Mouse (Mus musculus) intestine, embryonic 14.5 days (tissue): Measurements from ENCODE around the gene Zfpm1. TPM values are rescaled to one million over a fixed set of nuclear protein-coding genes. Genes with fewer than 3 reads are reported as not detected.

Experiments
- ATAC-seq: fragments of 200-750 bp; cut with Nextera tagmentation; replicated peaks from 2 replicates; pipeline ENCODE4 v1.8.0; 2017; ENCODE audit warnings: low read depth, moderate number of reproducible peaks, moderate TSS enrichment, moderate library complexity; ENCODE audit not compliant: low FRiP score, low TSS enrichment
- DNase-seq: peaks from one replicate; pipeline ENCODE4 v3.0.0-alpha.2; 2018; ENCODE audit warnings: low spot score
- H3K27ac ChIP-seq: fragments of 300-500 bp; sonication (generic); 2 replicates; pipeline ENCODE4 v1.5.1; 2014; ENCODE audit warnings: low read depth, mild to moderate bottlenecking, control low read depth
- H3K27me3 ChIP-seq: fragments of 300-500 bp; sonication (generic); replicated peaks from 2 replicates; pipeline ENCODE4 v1.6.1; 2014; ENCODE audit warnings: low read length, control low read depth; ENCODE audit not compliant: control insufficient read depth, insufficient read depth
- H3K36me3 ChIP-seq: fragments of 300-500 bp; sonication (generic); 2 replicates; pipeline ENCODE4 v1.6.1; 2014; ENCODE audit warnings: low read length, control low read depth; ENCODE audit not compliant: control insufficient read depth, insufficient read depth
- H3K4me1 ChIP-seq: fragments of 300-500 bp; sonication (generic); replicated peaks from 2 replicates; pipeline ENCODE4 v1.6.1; 2014; ENCODE audit warnings: low read length, control low read depth, mixed read lengths; ENCODE audit not compliant: control insufficient read depth, insufficient read depth
- H3K4me2 ChIP-seq: fragments of 300-500 bp; sonication (generic); 2 replicates; pipeline ENCODE4 v1.6.1; 2014; ENCODE audit warnings: low read length
- H3K4me3 ChIP-seq: fragments of 300-500 bp; sonication (generic); 2 replicates; pipeline ENCODE4 v1.5.1; 2014; ENCODE audit warnings: low read depth, low read length, control low read depth, mixed read lengths
- H3K9ac ChIP-seq: fragments of 300-500 bp; sonication (generic); 2 replicates; pipeline ENCODE4 v1.6.1; 2014; ENCODE audit warnings: mild to moderate bottlenecking, low read length
- H3K9me3 ChIP-seq: fragments of 300-500 bp; sonication (generic); 2 replicates; pipeline ENCODE4 v1.6.1; 2016; ENCODE audit warnings: low read length, control low read depth; ENCODE audit not compliant: control insufficient read depth
- WGBS: fragments of 180-500 bp; shearing (Covaris S2); extraction: QIAGEN DNeasy Blood & Tissue Kit; methylation state at CpG from one replicate; pipeline ENCODE4 v1.1.7; 2014; 5-methylcytosine and 5-hydroxymethylcytosine counted together
- polyA plus RNA-seq: library from polyadenylated mRNA; unstranded; fragments of >200 nt; fragmentation: Nextera tagmentation; extraction: Ambion mirVana; gene quantifications from 2 replicates; pipeline ENCODE4 v1.2.1, GENCODE M21; 2014

Gene Zfpm1
- polyA plus RNA-seq, 1 experiment from 2014 or later: 6.4 TPM

DNA sequence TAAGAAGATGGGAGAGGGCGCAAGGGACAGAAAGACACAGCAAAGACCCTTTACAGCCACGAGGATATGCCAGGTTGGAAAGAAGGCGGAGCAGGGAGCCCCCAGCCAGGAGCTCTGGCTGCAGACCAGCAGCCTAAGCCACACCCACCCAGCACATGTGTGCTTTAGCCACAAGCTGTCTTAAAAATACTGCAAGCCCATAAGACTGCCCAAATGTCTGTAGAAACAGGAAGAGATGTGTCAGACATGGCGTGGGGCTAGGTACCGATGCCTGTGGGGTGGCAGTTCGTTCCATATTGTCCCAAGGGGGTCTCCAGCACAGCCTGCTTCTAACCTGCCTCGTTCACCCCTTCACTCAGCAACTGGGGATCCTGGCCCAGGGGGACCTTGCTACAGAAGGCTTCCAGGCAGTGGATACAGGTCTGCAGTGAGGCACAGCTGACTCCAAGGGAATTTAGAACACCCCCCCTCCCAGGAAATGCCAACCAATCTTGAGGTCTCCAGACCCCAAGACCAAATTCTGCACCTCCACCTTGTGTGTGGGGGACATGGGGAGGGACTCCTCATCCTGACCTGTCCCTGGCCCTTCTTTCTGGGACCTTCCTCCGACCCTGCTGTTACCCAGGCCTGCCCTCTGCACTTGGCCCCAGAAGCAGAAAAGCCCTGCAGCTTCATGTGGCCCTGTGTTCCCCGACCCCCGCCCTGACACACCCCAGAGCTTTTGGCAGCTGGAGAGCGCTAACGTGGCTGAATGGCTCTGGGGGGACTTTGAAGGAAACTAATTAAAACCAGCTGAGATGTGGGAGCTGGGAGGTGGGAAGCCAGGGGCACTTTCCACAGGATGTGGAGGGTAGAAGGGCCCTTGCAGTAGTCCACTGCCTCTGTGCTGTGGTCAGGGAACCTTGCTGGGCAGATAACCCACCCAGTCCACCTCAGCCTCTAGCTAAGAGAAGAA lies 35.4 kb upstream of the Zfpm1 start:
- Histone ChIP-seq H3K4me3 (no peak overlapping the region), H3K4me1 (0 out of 2 replicates have a peak, but pooled peaks cover 6% of the 10 kb centered on the region), H3K9ac (no peak overlapping the region), H3K27me3 (no peaks in the 10 kb centered on the region), H3K9me3 (no peaks in the 10 kb centered on the region), H3K27ac (no peak overlapping the region), H3K36me3 (no peaks in the 10 kb centered on the region), H3K4me2 (no peak overlapping the region)
- DNase-seq (no peak), ATAC-seq (no peak)
- WGBS: 33% methylated on average over 12 of the region's 12 CpGs

DNA sequence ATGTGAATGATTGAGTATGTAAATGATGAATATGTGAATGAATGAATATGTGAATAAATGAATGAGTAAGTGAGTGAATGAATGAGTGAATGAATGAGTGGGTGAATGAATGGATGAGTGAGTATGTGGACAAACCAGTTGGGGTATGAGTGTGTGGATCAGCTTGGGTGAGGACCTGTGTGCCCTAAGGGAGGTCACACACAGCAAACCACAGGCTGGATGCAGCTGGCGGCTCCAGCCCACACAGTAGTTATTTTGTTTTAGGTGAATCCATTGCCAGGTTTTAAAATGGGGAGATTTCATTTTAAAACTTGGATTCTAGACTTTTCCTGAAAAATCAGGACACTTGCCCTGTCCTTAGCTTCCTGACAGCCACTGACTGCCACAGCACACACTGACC lies 30.2 kb upstream of the Zfpm1 start:
- Histone ChIP-seq H3K9me3 (no peaks in the 10 kb centered on the region), H3K4me2 (no peak overlapping the region), H3K4me3 (no peak overlapping the region), H3K4me1 (no peaks in the 10 kb centered on the region), H3K27me3 (0 out of 2 replicates have a peak, but pooled peaks cover 5% of the 10 kb centered on the region), H3K9ac (no peak overlapping the region), H3K27ac (no peak overlapping the region), H3K36me3 (no peaks in the 10 kb centered on the region)
- WGBS: 79% methylated on average over 1 of the region's 1 CpGs
- DNase-seq (no peak), ATAC-seq (no peak)

GRCm38 (mm10) chr8:122252366-122252765 lies 29.6 kb upstream of the Zfpm1 start:
- no peak overlapping the region for H3K4me3 ChIP-seq
- 61% methylated on average over 5 of the region's 5 CpGs for WGBS
- H3K4me2 ChIP-seq: no peak overlapping the region
- no peak overlapping the region for H3K27ac ChIP-seq
- H3K36me3 ChIP-seq: no peaks in the 10 kb centered on the region
- no peak for DNase-seq
- ATAC-seq: no peak
- no peaks in the 10 kb centered on the region for H3K9me3 ChIP-seq
- no peaks in the 10 kb centered on the region for H3K4me1 ChIP-seq
- 0 out of 2 replicates have a peak, but pooled peaks cover 5% of the 10 kb centered on the region for H3K27me3 ChIP-seq
- H3K9ac ChIP-seq: no peak overlapping the region

GRCm38 (mm10) chr8:122259351-122259750 lies 22.6 kb upstream of the Zfpm1 start:
- H3K9ac ChIP-seq: no peak overlapping the region
- H3K4me1 ChIP-seq: no peaks in the 10 kb centered on the region
- H3K27me3 ChIP-seq: peaks cover 8% of the 10 kb centered on the region; the same call in 1 of the 2 replicates
- H3K36me3 ChIP-seq: no peaks in the 10 kb centered on the region
- no peak overlapping the region for H3K27ac ChIP-seq
- WGBS: 63% methylated on average over 2 of the region's 2 CpGs
- DNase-seq: peak; percentile 94
- no peaks in the 10 kb centered on the region for H3K9me3 ChIP-seq
- H3K4me3 ChIP-seq: no peak overlapping the region
- no peak overlapping the region for H3K4me2 ChIP-seq
- peak; percentile 18; the same call in 1 of the 2 replicates for ATAC-seq

GRCm38 (mm10) chr8:122260755-122261154 lies 21.2 kb upstream of the Zfpm1 start:
- H3K4me1 ChIP-seq: no peaks in the 10 kb centered on the region
- no peaks in the 10 kb centered on the region for H3K36me3 ChIP-seq
- DNase-seq (no peak), ATAC-seq (no peak)
- 63% methylated on average over 9 of the region's 9 CpGs for WGBS
- no peak overlapping the region for H3K4me3 ChIP-seq
- H3K9ac ChIP-seq: no peak overlapping the region
- no peak overlapping the region for H3K27ac ChIP-seq
- H3K4me2 ChIP-seq: no peak overlapping the region
- H3K27me3 ChIP-seq: peaks cover 3% of the 10 kb centered on the region; the same call in 1 of the 2 replicates
- no peaks in the 10 kb centered on the region for H3K9me3 ChIP-seq

DNA sequence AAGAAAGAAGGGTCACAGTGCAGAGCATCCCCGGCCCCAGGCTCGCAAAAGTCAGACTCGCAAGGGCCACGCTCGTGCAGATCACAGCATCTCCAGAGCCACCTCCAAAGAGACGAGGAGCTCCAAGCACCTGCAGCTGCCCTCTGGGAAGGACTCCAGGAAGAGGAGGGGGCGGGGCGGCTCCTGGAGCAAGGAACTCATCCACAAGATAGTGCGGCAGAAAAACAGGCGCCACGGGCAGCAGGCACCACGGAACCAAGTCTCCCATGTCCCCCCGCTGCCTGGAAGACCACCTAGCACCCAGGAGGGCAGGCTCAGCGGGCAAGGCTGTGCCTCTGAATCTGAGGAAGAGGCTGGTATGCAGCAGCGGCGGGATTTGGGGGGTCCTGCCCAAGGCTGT lies 19.1 kb upstream of the Zfpm1 start:
- H3K4me2 ChIP-seq: no peak overlapping the region
- WGBS: 62% methylated on average over 16 of the region's 16 CpGs
- ATAC-seq (no peak), DNase-seq (no peak)
- H3K4me1 ChIP-seq: no peaks in the 10 kb centered on the region
- H3K27me3 ChIP-seq: peaks cover 3% of the 10 kb centered on the region; the same call in 1 of the 2 replicates
- H3K36me3 ChIP-seq: no peaks in the 10 kb centered on the region
- H3K4me3 ChIP-seq: no peak overlapping the region
- no peaks in the 10 kb centered on the region for H3K9me3 ChIP-seq
- H3K9ac ChIP-seq: no peak overlapping the region
- no peak overlapping the region for H3K27ac ChIP-seq

GRCm38 (mm10) chr8:122264243-122264642 lies 17.7 kb upstream of the Zfpm1 start:
- H3K4me1 ChIP-seq: peaks cover 5% of the 10 kb centered on the region; the same call in 1 of the 2 replicates
- ATAC-seq: no peak
- DNase-seq: no peak
- H3K9me3 ChIP-seq: no peaks in the 10 kb centered on the region
- no peaks in the 10 kb centered on the region for H3K36me3 ChIP-seq
- no peak overlapping the region for H3K4me2 ChIP-seq
- peaks cover 3% of the 10 kb centered on the region; the same call in 1 of the 2 replicates for H3K27me3 ChIP-seq
- 44% methylated on average over 9 of the region's 9 CpGs for WGBS
- no peak overlapping the region for H3K27ac ChIP-seq
- H3K4me3 ChIP-seq: no peak overlapping the region
- H3K9ac ChIP-seq: no peak overlapping the region

DNA sequence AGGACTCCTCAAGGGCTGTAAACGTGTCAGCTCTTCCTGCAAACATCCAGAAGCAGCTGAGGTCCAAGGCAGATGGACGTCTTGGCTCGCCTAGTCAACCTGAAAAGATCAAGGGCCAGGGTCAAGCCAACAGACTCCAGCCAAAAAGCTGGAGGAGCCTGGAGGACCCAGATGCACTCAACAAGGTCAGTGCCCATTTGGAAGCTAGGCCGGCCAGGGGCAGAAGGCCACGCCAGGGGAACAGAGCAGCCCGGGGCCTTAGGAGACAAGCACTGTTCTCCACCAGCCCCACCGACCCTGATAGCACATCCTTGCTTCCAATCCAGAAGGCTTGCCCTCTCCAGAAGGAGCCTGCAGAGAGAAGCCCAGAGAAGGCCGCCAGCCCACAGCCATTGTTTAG lies 16.4 kb upstream of the Zfpm1 start:
- Histone ChIP-seq H3K4me2 (no peak overlapping the region), H3K27ac (no peak overlapping the region), H3K27me3 (peaks cover 11% of the 10 kb centered on the region; the same call in 1 of the 2 replicates), H3K4me3 (no peak overlapping the region), H3K9ac (no peak overlapping the region), H3K36me3 (no peaks in the 10 kb centered on the region), H3K4me1 (peaks cover 6% of the 10 kb centered on the region; the same call in 1 of the 2 replicates), H3K9me3 (no peaks in the 10 kb centered on the region)
- DNase-seq: no peak
- 78% methylated on average over 8 of the region's 8 CpGs for WGBS
- ATAC-seq: no peak
